9 mouse cellular contexts compared by ENCODE assay signal in the genomic region with DNA sequence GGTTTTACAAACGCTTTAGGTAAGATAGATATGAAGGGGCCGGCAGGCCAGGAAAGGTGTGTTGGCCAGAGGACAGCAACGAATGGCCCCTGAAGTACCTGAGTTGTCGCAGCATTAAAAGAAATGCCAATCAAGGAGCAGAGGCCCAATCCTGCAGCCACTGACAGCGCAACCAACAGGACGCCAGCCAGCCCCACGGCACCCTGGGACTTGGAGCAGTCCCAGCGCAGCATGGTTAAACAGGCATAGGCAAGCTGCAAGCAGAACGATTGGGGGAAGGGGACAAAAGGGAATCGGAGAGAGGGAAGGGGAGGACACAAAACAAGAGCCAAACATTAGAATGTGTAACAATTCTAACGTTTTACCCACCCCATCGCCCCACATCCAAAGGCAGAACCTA.
"Had no signal": no experiment of that assay in that cellular context is flagged by ENCODE, and none has a peak within 500 bp of the region (broad histone marks: within the 10 kb centered on the region; RNA-seq: fewer than 3 reads in every experiment).

No protein-coding gene starts in this region.

- DNase-seq: kidney, postnatal 10 days; kidney, postnatal 4 days; lung, adult 18-20 months; right cerebral cortex, postnatal 14 days; thymus, postnatal 36 days had no signal

- H3K9me3 ChIP-seq: limb, embryonic 13.5 days; midbrain, embryonic 12.5 days had no signal

- H3K27ac ChIP-seq: left cerebral cortex, adult 2 months; limb, embryonic 13.5 days; liver, embryonic 14.5 days; midbrain, embryonic 12.5 days had no signal

- H3K27me3 ChIP-seq: limb, embryonic 13.5 days; midbrain, embryonic 12.5 days had no signal

- H3K4me3 ChIP-seq: left cerebral cortex, adult 2 months; limb, embryonic 13.5 days; midbrain, embryonic 12.5 days had no signal
